Mouse (Mus musculus): ENCODE results near the gene Cdc6. TPM values are rescaled to one million over a fixed set of nuclear protein-coding genes. Genes with fewer than 3 reads are reported as not detected.

Cdc6 gene
- 1.6 and 2.0 TPM in 2 replicates for polyA plus RNA-seq (2012; rRNA removed)

DNA sequence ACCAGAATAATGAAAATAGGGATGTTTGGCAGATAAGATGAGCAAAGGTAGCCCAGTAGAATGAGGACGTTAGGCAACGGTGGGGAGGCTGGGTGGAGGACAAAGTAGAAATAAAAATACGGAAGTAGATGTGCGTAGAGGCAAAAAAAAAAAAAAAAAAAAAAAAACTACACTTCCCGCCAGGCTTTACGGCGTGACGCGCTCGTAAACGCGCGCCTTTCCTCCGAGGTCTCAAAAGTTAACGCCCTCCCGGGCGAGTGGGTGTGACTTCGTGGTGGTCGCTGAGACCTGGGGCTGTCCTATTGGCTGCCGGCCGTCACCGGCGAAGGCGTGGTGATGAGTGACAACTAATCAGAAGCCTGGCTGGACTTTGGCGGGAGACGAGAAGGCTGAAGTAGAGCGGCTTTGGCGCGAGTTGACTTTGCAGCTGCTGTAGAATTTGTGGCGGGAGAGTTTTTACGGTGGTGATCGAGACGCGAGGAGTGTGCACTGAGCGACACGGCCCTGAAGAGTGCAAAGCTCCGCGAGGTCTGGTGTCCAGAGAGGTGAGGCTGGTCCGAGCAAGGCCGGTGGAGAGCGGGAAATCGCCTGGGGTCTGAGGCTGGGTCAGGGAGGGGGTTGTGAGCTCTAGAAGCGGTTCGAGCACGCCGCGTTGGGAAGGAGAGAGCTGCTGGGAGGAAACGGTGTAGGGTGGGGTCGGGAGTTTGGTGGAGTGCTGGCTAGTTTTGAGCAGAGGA is at the start of gene Cdc6:
Gene Cdc6, plus strand, starts transcription at position 365 of the 737 bp plus-strand sequence.
- DNase-seq (ENCODE audit: low read depth in 1 of 2, low spot score in 2 of 2) = peak; percentile 94 to 96
- Histone ChIP-seq H3K4me3 (ENCODE audit: extremely low read depth, insufficient read depth, insufficient read length) (peak within 1 kb of the TSS; percentile 60), H3K4me1 (ENCODE audit: control insufficient read depth, insufficient read depth, insufficient read length) (peaks cover 3% of the 10 kb centered on the region), H3K36me3 (ENCODE audit: control insufficient read depth, insufficient read depth, low read length) (0 out of 2 replicates have a peak, but pooled peaks cover 3% of the 10 kb centered on the region), H3K27me3 (ENCODE audit: control insufficient read depth, insufficient read depth, low read length) (no peaks in the 10 kb centered on the region), H3K27ac (ENCODE audit: insufficient read depth, low read length) (peak within 1 kb of the TSS; percentile 7)
- WGBS = under 1% methylated on average over 49 of the region's 49 CpGs
- TF ChIP-seq POLR2A (IDR thresholded peaks at IDR 0.05; ENCODE audit: low read depth, low read length) (no peak), CTCF (IDR thresholded peaks at IDR 0.05; ENCODE audit: extremely low read depth, insufficient read depth, insufficient read length, insufficient replicate concordance) (no peak)

DNA sequence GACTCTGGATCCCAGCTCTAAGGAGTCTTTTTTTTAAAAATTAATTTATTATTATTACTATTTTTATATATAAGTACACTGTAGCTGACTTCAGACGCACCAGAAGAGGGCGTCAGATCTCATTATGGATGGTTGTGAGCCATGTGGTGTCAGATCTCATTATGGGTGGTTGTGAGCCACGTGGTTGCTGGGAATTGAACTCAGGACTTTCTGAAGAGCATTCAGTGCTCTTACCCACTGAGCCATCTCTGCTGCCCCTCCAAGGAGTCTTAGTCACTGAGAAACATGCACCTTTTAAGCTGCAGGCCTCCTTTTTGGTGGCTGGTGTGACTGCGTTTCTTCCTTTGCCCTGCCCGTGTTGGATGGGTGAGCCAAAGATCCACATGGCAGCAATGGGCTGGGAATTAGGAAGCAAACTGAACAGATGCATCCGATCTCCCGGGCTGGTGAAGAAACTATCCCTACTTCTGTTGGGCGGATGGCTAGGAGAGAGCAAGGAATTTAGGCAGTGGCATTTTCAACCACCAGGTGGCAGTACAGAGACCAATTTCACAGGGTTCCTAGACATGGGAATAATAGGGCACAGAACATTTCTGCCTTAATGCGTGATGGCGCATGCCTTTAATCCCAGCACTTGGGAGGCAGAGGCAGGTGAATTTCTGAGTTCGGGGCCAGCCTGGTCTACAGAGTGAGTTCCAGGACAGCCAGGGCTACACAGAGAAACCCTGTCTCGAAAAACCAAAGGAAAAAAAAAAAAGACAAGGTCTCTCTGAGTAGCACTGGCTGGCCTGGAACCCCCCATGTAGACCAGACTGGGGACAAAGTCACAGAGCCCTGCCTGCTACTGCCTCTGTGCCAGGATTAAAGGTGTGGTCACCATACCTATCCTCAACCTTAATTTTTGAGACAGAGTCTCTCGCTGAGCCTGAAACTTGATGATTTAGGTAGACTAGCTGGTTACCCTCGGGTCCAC is 48.6 kb upstream of the Cdc6 start:
- Histone ChIP-seq H3K27ac (ENCODE audit: insufficient read depth, low read length) (no peak overlapping the region), H3K4me1 (ENCODE audit: control insufficient read depth, insufficient read depth, insufficient read length) (peaks cover 4% of the 10 kb centered on the region; the same call in 1 of the 2 replicates), H3K36me3 (ENCODE audit: control insufficient read depth, insufficient read depth, low read length) (no peaks in the 10 kb centered on the region), H3K27me3 (ENCODE audit: control insufficient read depth, insufficient read depth, low read length) (no peaks in the 10 kb centered on the region), H3K4me3 (ENCODE audit: extremely low read depth, insufficient read depth, insufficient read length) (no peak overlapping the region)
- DNase-seq (ENCODE audit: low read depth in 1 of 2, low spot score in 2 of 2) = peak; percentile 41 to 73
- 37% methylated on average over 14 of the region's 14 CpGs for WGBS
- TF ChIP-seq CTCF (IDR thresholded peaks at IDR 0.05; ENCODE audit: extremely low read depth, insufficient read depth, insufficient read length, insufficient replicate concordance) = peak; percentile 22; the same call in 1 of the 2 replicates
- no peak for TF ChIP-seq POLR2A (IDR thresholded peaks at IDR 0.05; ENCODE audit: low read depth, low read length)

DNA sequence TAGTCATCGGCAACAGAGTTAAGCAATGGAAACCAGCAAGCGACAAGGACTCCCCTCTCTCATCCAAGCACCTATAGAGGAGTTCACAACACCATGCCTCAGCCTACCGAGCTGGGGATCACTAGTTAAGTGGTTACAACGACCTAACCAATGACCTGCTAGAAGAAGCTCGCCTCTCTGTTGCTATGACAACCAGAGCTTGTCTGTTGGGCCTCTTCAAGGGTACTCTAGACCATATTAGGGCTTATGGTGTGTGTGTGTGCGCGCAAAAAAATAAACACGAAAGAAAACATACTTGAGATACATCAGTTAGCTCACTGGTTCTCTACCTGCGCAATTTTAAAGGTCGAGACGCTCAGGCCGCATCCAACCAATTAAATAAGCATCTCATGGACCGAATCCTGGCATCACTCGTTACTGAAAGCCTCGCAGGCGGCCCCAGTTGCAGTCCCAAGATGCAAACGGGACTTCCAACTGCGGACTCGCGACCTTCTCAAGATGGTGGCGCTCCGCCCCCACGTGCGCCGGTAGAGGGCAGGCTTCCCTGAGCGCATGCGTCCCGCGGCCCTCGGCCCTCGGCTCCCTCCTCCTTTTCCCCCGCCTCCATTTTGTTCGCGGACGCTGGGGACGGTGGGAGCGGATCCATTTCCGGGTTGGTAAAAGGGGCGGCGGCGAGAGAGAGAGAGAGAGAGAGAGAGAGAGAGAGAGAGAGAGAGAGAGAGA is 44.4 kb upstream of the Cdc6 start, which contains the start of gene Wipf2:
Gene Wipf2, plus strand, starts transcription at position 611 of the 723 bp plus-strand sequence.
- H3K27ac ChIP-seq (ENCODE audit: insufficient read depth, low read length) = peak within 1 kb of the TSS; percentile 71
- peaks cover 9% of the 10 kb centered on the region; the same call in 1 of the 2 replicates for H3K36me3 ChIP-seq (ENCODE audit: control insufficient read depth, insufficient read depth, low read length)
- H3K4me1 ChIP-seq (ENCODE audit: control insufficient read depth, insufficient read depth, insufficient read length) = peaks cover 4% of the 10 kb centered on the region; the same call in 1 of the 2 replicates
- no peaks in the 10 kb centered on the region for H3K27me3 ChIP-seq (ENCODE audit: control insufficient read depth, insufficient read depth, low read length)
- 10% methylated on average over 41 of the region's 41 CpGs for WGBS
- peak within 1 kb of the TSS; percentile 84 for H3K4me3 ChIP-seq (ENCODE audit: extremely low read depth, insufficient read depth, insufficient read length)
- DNase-seq (ENCODE audit: low read depth in 1 of 2, low spot score in 2 of 2) = peak; percentile 89 to 95
- TF ChIP-seq CTCF (IDR thresholded peaks at IDR 0.05; ENCODE audit: extremely low read depth, insufficient read depth, insufficient read length, insufficient replicate concordance) = peak; percentile 59
- peak; percentile 1; the same call in 1 of the 2 replicates for TF ChIP-seq POLR2A (IDR thresholded peaks at IDR 0.05; ENCODE audit: low read depth, low read length)

DNA sequence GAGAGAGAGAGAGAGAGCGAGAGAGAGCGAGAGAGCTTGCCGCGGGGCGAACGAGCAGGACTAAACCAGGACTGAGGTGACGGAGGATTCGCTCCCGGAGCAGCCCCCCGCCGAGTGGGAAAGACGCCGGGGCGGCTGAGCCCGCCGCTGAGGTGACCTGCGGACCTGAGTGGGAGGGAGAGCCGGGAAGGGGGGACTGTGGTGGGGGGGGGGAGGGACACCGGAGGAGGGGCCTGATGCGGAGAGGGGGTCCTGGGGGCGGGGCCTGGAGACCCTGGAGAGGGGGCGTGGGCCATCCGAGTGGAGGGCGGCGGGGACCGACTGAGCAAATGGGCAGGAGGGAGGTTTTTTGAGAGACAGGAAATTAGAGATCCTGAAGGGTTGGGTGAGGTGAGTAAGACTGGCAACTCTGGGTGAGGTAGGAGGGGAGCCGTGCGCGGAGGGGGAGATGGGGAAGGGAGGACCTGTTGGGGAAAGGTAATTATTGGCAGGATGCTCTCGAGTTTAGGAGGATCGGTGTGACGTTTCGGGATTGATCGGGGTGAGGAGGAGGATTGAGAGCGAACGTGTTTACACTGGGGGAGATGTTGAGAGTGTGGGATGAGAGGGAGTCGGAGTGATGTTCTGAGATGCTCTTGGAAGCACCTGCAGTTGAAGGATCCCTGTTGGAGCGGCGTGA is 43.7 kb upstream of the Cdc6 start:
- WGBS = under 1% methylated on average over 35 of the region's 39 CpGs
- TF ChIP-seq CTCF (IDR thresholded peaks at IDR 0.05; ENCODE audit: extremely low read depth, insufficient read depth, insufficient read length, insufficient replicate concordance) (no peak), POLR2A (IDR thresholded peaks at IDR 0.05; ENCODE audit: low read depth, low read length) (no peak)
- Histone ChIP-seq H3K4me3 (ENCODE audit: extremely low read depth, insufficient read depth, insufficient read length) (peak overlapping the region; percentile 84), H3K27ac (ENCODE audit: insufficient read depth, low read length) (peak overlapping the region; percentile 71), H3K36me3 (ENCODE audit: control insufficient read depth, insufficient read depth, low read length) (peaks cover 9% of the 10 kb centered on the region; the same call in 1 of the 2 replicates), H3K4me1 (ENCODE audit: control insufficient read depth, insufficient read depth, insufficient read length) (peaks cover 4% of the 10 kb centered on the region; the same call in 1 of the 2 replicates), H3K27me3 (ENCODE audit: control insufficient read depth, insufficient read depth, low read length) (no peaks in the 10 kb centered on the region)
- no peak for DNase-seq (ENCODE audit: low read depth in 1 of 2, low spot score in 2 of 2)

DNA sequence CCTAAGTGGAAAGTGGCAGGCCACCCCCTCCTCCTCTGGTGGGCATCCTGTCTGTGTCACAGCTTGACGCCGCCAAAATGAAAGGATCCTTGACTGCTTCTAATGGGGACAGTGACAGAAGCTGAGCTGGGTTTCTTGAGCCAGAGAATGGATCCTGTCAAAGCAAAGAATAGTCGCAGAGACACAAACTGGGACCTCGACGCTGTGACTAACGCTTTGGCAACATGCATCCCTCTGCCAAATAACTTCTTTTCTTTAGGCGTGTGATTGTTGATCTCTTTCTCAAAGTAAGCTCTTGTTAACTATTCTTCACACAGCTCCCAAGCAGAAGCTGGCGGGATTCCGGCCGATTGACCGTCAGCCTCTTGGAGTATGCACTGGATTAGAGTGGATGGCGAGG is 40.3 kb upstream of the Cdc6 start:
- Histone ChIP-seq H3K4me1 (ENCODE audit: control insufficient read depth, insufficient read depth, insufficient read length) (peaks cover 4% of the 10 kb centered on the region; the same call in 1 of the 2 replicates), H3K27me3 (ENCODE audit: control insufficient read depth, insufficient read depth, low read length) (no peaks in the 10 kb centered on the region), H3K4me3 (ENCODE audit: extremely low read depth, insufficient read depth, insufficient read length) (no peak overlapping the region), H3K36me3 (ENCODE audit: control insufficient read depth, insufficient read depth, low read length) (peaks cover 10% of the 10 kb centered on the region; the same call in 1 of the 2 replicates), H3K27ac (ENCODE audit: insufficient read depth, low read length) (no peak overlapping the region)
- DNase-seq (ENCODE audit: low read depth in 1 of 2, low spot score in 2 of 2) = no peak
- WGBS = 96% methylated on average over 12 of the region's 12 CpGs
- TF ChIP-seq POLR2A (IDR thresholded peaks at IDR 0.05; ENCODE audit: low read depth, low read length) = no peak
- no peak for TF ChIP-seq CTCF (IDR thresholded peaks at IDR 0.05; ENCODE audit: extremely low read depth, insufficient read depth, insufficient read length, insufficient replicate concordance)
